Mouse (Mus musculus): Measurements from ENCODE around the gene Sgpp2. TPM values are rescaled to one million over a fixed set of nuclear protein-coding genes. Genes with fewer than 3 reads are reported as not detected.

The Sgpp2 gene
- polyA plus RNA-seq, 1 experiment from 2014 or later, result 1.6 TPM

- no peaks in the 10 kb centered on the region for H3K36me3 ChIP-seq (ENCODE audit: control insufficient read depth, insufficient read depth, low read length)
- 92% methylated on average over 5 of the region's 5 CpGs for WGBS
- ATAC-seq, result no peak
- no peaks in the 10 kb centered on the region for H3K4me1 ChIP-seq (ENCODE audit: control insufficient read depth, insufficient read depth, low read length)
- no peak overlapping the region for H3K27ac ChIP-seq (ENCODE audit: low read length)
- no peaks in the 10 kb centered on the region for H3K27me3 ChIP-seq (ENCODE audit: control insufficient read depth, insufficient read depth, low read depth, low read length)
- H3K4me3 ChIP-seq (ENCODE audit: low read depth, low read length), result no peak overlapping the region
- H3K4me2 ChIP-seq (ENCODE audit: low read length), result no peak overlapping the region
- no peak overlapping the region for H3K9ac ChIP-seq (ENCODE audit: low read depth, low read length)
- H3K9me3 ChIP-seq (replicated peaks; ENCODE audit: control insufficient read depth, low read length, poor library complexity, severe bottlenecking), result 0 out of 2 replicates have a peak, but pooled peaks cover 5% of the 10 kb centered on the region
Measured at GRCm38 (mm10) chr1:78373836-78374235, 63.7 kb downstream of the Sgpp2 start.

GRCm38 (mm10) chr1:78375058-78375457 is 64.9 kb downstream of the Sgpp2 start:
- Histone ChIP-seq H3K27ac (ENCODE audit: low read length) (no peak overlapping the region), H3K4me3 (ENCODE audit: low read depth, low read length) (no peak overlapping the region), H3K9ac (ENCODE audit: low read depth, low read length) (no peak overlapping the region), H3K4me2 (ENCODE audit: low read length) (no peak overlapping the region), H3K9me3 (replicated peaks; ENCODE audit: control insufficient read depth, low read length, poor library complexity, severe bottlenecking) (0 out of 2 replicates have a peak, but pooled peaks cover 5% of the 10 kb centered on the region), H3K36me3 (ENCODE audit: control insufficient read depth, insufficient read depth, low read length) (no peaks in the 10 kb centered on the region), H3K27me3 (ENCODE audit: control insufficient read depth, insufficient read depth, low read depth, low read length) (no peaks in the 10 kb centered on the region), H3K4me1 (ENCODE audit: control insufficient read depth, insufficient read depth, low read length) (no peaks in the 10 kb centered on the region)
- ATAC-seq, result no peak
- WGBS, result 94% methylated on average over 3 of the region's 3 CpGs

- no peak overlapping the region for H3K4me2 ChIP-seq (ENCODE audit: low read length)
- H3K4me1 ChIP-seq (ENCODE audit: control insufficient read depth, insufficient read depth, low read length), result no peaks in the 10 kb centered on the region
- no peaks in the 10 kb centered on the region for H3K9me3 ChIP-seq (replicated peaks; ENCODE audit: control insufficient read depth, low read length, poor library complexity, severe bottlenecking)
- H3K4me3 ChIP-seq (ENCODE audit: low read depth, low read length), result no peak overlapping the region
- ATAC-seq, result no peak
- H3K27me3 ChIP-seq (ENCODE audit: control insufficient read depth, insufficient read depth, low read depth, low read length), result no peaks in the 10 kb centered on the region
- no peak overlapping the region for H3K9ac ChIP-seq (ENCODE audit: low read depth, low read length)
- no peaks in the 10 kb centered on the region for H3K36me3 ChIP-seq (ENCODE audit: control insufficient read depth, insufficient read depth, low read length)
- WGBS, result 76% methylated on average over 4 of the region's 4 CpGs
- no peak overlapping the region for H3K27ac ChIP-seq (ENCODE audit: low read length)
Measured at GRCm38 (mm10) chr1:78380950-78381349, 70.8 kb downstream of the Sgpp2 start.

- no peak for ATAC-seq
- no peaks in the 10 kb centered on the region for H3K4me1 ChIP-seq (ENCODE audit: control insufficient read depth, insufficient read depth, low read length)
- no peaks in the 10 kb centered on the region for H3K27me3 ChIP-seq (ENCODE audit: control insufficient read depth, insufficient read depth, low read depth, low read length)
- no peak overlapping the region for H3K4me2 ChIP-seq (ENCODE audit: low read length)
- no peaks in the 10 kb centered on the region for H3K36me3 ChIP-seq (ENCODE audit: control insufficient read depth, insufficient read depth, low read length)
- no peaks in the 10 kb centered on the region for H3K9me3 ChIP-seq (replicated peaks; ENCODE audit: control insufficient read depth, low read length, poor library complexity, severe bottlenecking)
- H3K4me3 ChIP-seq (ENCODE audit: low read depth, low read length), result no peak overlapping the region
- H3K27ac ChIP-seq (ENCODE audit: low read length), result no peak overlapping the region
- 54% methylated on average over 4 of the region's 4 CpGs for WGBS
- no peak overlapping the region for H3K9ac ChIP-seq (ENCODE audit: low read depth, low read length)
Measured at GRCm38 (mm10) chr1:78387854-78388253, 77.7 kb downstream of the Sgpp2 start.

- 2% methylated on average over 3 of the region's 3 CpGs for WGBS
Measured at GRCm38 (mm10) chr1:78388848-78389247, 78.7 kb downstream of the Sgpp2 start.

GRCm38 (mm10) chr1:78395191-78395735 is 85.1 kb downstream of the Sgpp2 start:
- H3K9me3 ChIP-seq (replicated peaks; ENCODE audit: control insufficient read depth, low read length, poor library complexity, severe bottlenecking), result no peaks in the 10 kb centered on the region
- H3K4me1 ChIP-seq (ENCODE audit: control insufficient read depth, insufficient read depth, low read length), result 0 out of 2 replicates have a peak, but pooled peaks cover 3% of the 10 kb centered on the region
- 68% methylated on average over 8 of the region's 8 CpGs for WGBS
- no peak overlapping the region for H3K9ac ChIP-seq (ENCODE audit: low read depth, low read length)
- H3K4me2 ChIP-seq (ENCODE audit: low read length), result no peak overlapping the region
- no peak overlapping the region for H3K4me3 ChIP-seq (ENCODE audit: low read depth, low read length)
- ATAC-seq, result no peak
- H3K36me3 ChIP-seq (ENCODE audit: control insufficient read depth, insufficient read depth, low read length), result no peaks in the 10 kb centered on the region
- no peaks in the 10 kb centered on the region for H3K27me3 ChIP-seq (ENCODE audit: control insufficient read depth, insufficient read depth, low read depth, low read length)
- H3K27ac ChIP-seq (ENCODE audit: low read length), result no peak overlapping the region

More at GRCm38 (mm10) chr1:78388848-78389247, 78.7 kb downstream of the Sgpp2 start:
- H3K9me3 ChIP-seq (replicated peaks; ENCODE audit: control insufficient read depth, low read length, poor library complexity, severe bottlenecking), result no peaks in the 10 kb centered on the region
- no peak overlapping the region for H3K27ac ChIP-seq (ENCODE audit: low read length)
- no peaks in the 10 kb centered on the region for H3K36me3 ChIP-seq (ENCODE audit: control insufficient read depth, insufficient read depth, low read length)
- H3K4me1 ChIP-seq (ENCODE audit: control insufficient read depth, insufficient read depth, low read length), result no peaks in the 10 kb centered on the region
- H3K27me3 ChIP-seq (ENCODE audit: control insufficient read depth, insufficient read depth, low read depth, low read length), result no peaks in the 10 kb centered on the region
- no peak overlapping the region for H3K9ac ChIP-seq (ENCODE audit: low read depth, low read length)
- ATAC-seq, result no peak
- no peak overlapping the region for H3K4me3 ChIP-seq (ENCODE audit: low read depth, low read length)
- H3K4me2 ChIP-seq (ENCODE audit: low read length), result no peak overlapping the region

GRCm38 (mm10) chr1:78395737-78396136 is 85.6 kb downstream of the Sgpp2 start:
- 0 out of 2 replicates have a peak, but pooled peaks cover 3% of the 10 kb centered on the region for H3K4me1 ChIP-seq (ENCODE audit: control insufficient read depth, insufficient read depth, low read length)
- H3K36me3 ChIP-seq (ENCODE audit: control insufficient read depth, insufficient read depth, low read length), result no peaks in the 10 kb centered on the region
- 38% methylated on average over 6 of the region's 6 CpGs for WGBS
- ATAC-seq, result no peak
- H3K4me2 ChIP-seq (ENCODE audit: low read length), result no peak overlapping the region
- H3K27ac ChIP-seq (ENCODE audit: low read length), result no peak overlapping the region
- no peak overlapping the region for H3K9ac ChIP-seq (ENCODE audit: low read depth, low read length)
- H3K9me3 ChIP-seq (replicated peaks; ENCODE audit: control insufficient read depth, low read length, poor library complexity, severe bottlenecking), result no peaks in the 10 kb centered on the region
- H3K27me3 ChIP-seq (ENCODE audit: control insufficient read depth, insufficient read depth, low read depth, low read length), result no peaks in the 10 kb centered on the region
- no peak overlapping the region for H3K4me3 ChIP-seq (ENCODE audit: low read depth, low read length)

- H3K9me3 ChIP-seq (replicated peaks; ENCODE audit: control insufficient read depth, low read length, poor library complexity, severe bottlenecking), result no peaks in the 10 kb centered on the region
Measured at GRCm38 (mm10) chr1:78396320-78396913, 86.3 kb downstream of the Sgpp2 start.

GRCm38 (mm10) chr1:78399755-78400154 is 89.6 kb downstream of the Sgpp2 start:
- no peak for ATAC-seq
- no peak overlapping the region for H3K4me3 ChIP-seq (ENCODE audit: low read depth, low read length)
- no peak overlapping the region for H3K4me2 ChIP-seq (ENCODE audit: low read length)
- H3K27ac ChIP-seq (ENCODE audit: low read length), result no peak overlapping the region
- H3K4me1 ChIP-seq (ENCODE audit: control insufficient read depth, insufficient read depth, low read length), result 0 out of 2 replicates have a peak, but pooled peaks cover 3% of the 10 kb centered on the region
- H3K36me3 ChIP-seq (ENCODE audit: control insufficient read depth, insufficient read depth, low read length), result no peaks in the 10 kb centered on the region
- WGBS, result 76% methylated on average over 3 of the region's 3 CpGs
- H3K27me3 ChIP-seq (ENCODE audit: control insufficient read depth, insufficient read depth, low read depth, low read length), result no peaks in the 10 kb centered on the region
- no peaks in the 10 kb centered on the region for H3K9me3 ChIP-seq (replicated peaks; ENCODE audit: control insufficient read depth, low read length, poor library complexity, severe bottlenecking)
- H3K9ac ChIP-seq (ENCODE audit: low read depth, low read length), result no peak overlapping the region

More at GRCm38 (mm10) chr1:78396320-78396913, 86.3 kb downstream of the Sgpp2 start:
- Histone ChIP-seq H3K27ac (ENCODE audit: low read length) (no peak overlapping the region), H3K36me3 (ENCODE audit: control insufficient read depth, insufficient read depth, low read length) (no peaks in the 10 kb centered on the region), H3K9ac (ENCODE audit: low read depth, low read length) (no peak overlapping the region), H3K4me1 (ENCODE audit: control insufficient read depth, insufficient read depth, low read length) (0 out of 2 replicates have a peak, but pooled peaks cover 3% of the 10 kb centered on the region), H3K4me2 (ENCODE audit: low read length) (no peak overlapping the region), H3K4me3 (ENCODE audit: low read depth, low read length) (no peak overlapping the region), H3K27me3 (ENCODE audit: control insufficient read depth, insufficient read depth, low read depth, low read length) (no peaks in the 10 kb centered on the region)
- ATAC-seq, result no peak
- 47% methylated on average over 8 of the region's 8 CpGs for WGBS

All from midbrain, embryonic 16.5 days (tissue).